Mouse (Mus musculus): ENCODE measurements around the gene Gnaq. TPM values are rescaled to one million over a fixed set of nuclear protein-coding genes. Genes with fewer than 3 reads are reported as not detected.
A peak's percentile ranks its signal among the peaks of the same experiment; 100 is the strongest.
"Not testable (repeated sequence)": the region's sequence is repeated elsewhere in the genome, so short reads cannot be mapped to it uniquely, and the experiment has no call there.

Gnaq gene
- total RNA-seq, 2 experiments from 2014 or later, result 165 to 178 TPM

GRCm38 (mm10) chr19:16140710-16141109 lies 8.1 kb downstream of the Gnaq start:
- intact Hi-C loops (cut with DNase I), result no loop called here
- no peak for DNase-seq (ENCODE audit: low spot score in 2 of 2)

- DNase-seq (ENCODE audit: low spot score in 2 of 2), result no peak
- intact Hi-C loops (cut with DNase I), result no loop called here
These were observed 9.2 kb downstream of the Gnaq start for GRCm38 (mm10) chr19:16141857-16142256.

- intact Hi-C loops (cut with DNase I), result no loop called here
- DNase-seq (ENCODE audit: low spot score in 2 of 2), result no peak
These were observed 10.4 kb downstream of the Gnaq start for GRCm38 (mm10) chr19:16142990-16143389.

GRCm38 (mm10) chr19:16147446-16147845 lies 14.8 kb downstream of the Gnaq start:
- intact Hi-C loops (cut with DNase I), result no loop called here
- DNase-seq (ENCODE audit: low spot score in 2 of 2), result no peak

GRCm38 (mm10) chr19:16149094-16149493 lies 16.5 kb downstream of the Gnaq start:
- intact Hi-C loops (cut with DNase I), result no loop called here

GRCm38 (mm10) chr19:16150328-16150727 lies 17.7 kb downstream of the Gnaq start:
- no peak for DNase-seq (ENCODE audit: low spot score in 2 of 2)
- intact Hi-C loops (cut with DNase I), result no loop called here

More at GRCm38 (mm10) chr19:16149094-16149493, 16.5 kb downstream of the Gnaq start:
- no peak for DNase-seq (ENCODE audit: low spot score in 2 of 2)

- intact Hi-C loops (cut with DNase I), result no loop called here
These were observed 21.2 kb downstream of the Gnaq start for GRCm38 (mm10) chr19:16153851-16154250.

GRCm38 (mm10) chr19:16154480-16154879 lies 21.8 kb downstream of the Gnaq start:
- intact Hi-C loops (cut with DNase I), result no loop called here
- no peak for DNase-seq (ENCODE audit: low spot score in 2 of 2)

More at GRCm38 (mm10) chr19:16153851-16154250, 21.2 kb downstream of the Gnaq start:
- DNase-seq (ENCODE audit: low spot score in 2 of 2), result no peak

- DNase-seq (ENCODE audit: low spot score in 2 of 2), result no peak
- intact Hi-C loops (cut with DNase I), result no loop called here
These were observed 24.5 kb downstream of the Gnaq start for GRCm38 (mm10) chr19:16157120-16157519.

GRCm38 (mm10) chr19:16160759-16161158 lies 28.1 kb downstream of the Gnaq start:
- no peak for DNase-seq (ENCODE audit: low spot score in 2 of 2)
- intact Hi-C loops (cut with DNase I), result no loop called here

GRCm38 (mm10) chr19:16161222-16161621 lies 28.6 kb downstream of the Gnaq start:
- DNase-seq (ENCODE audit: low spot score in 2 of 2), result no peak
- intact Hi-C loops (cut with DNase I), result no loop called here

GRCm38 (mm10) chr19:16164396-16164795 lies 31.8 kb downstream of the Gnaq start:
- DNase-seq (ENCODE audit: low spot score in 2 of 2); intact Hi-C loops (cut with DNase I): not testable (repeated sequence)

- intact Hi-C loops (cut with DNase I), result no loop called here
- DNase-seq (ENCODE audit: low spot score in 2 of 2), result peak; percentile 46 to 82
These were observed 34.6 kb downstream of the Gnaq start for GRCm38 (mm10) chr19:16167185-16167584.

GRCm38 (mm10) chr19:16168192-16168591 lies 35.6 kb downstream of the Gnaq start:
- no peak for DNase-seq (ENCODE audit: low spot score in 2 of 2)
- intact Hi-C loops (cut with DNase I), result no loop called here

GRCm38 (mm10) chr19:16168653-16169198 lies 36.1 kb downstream of the Gnaq start:
- intact Hi-C loops (cut with DNase I), result no loop called here
- DNase-seq (ENCODE audit: low spot score in 2 of 2), result no peak

GRCm38 (mm10) chr19:16170724-16171123 lies 38.1 kb downstream of the Gnaq start:
- intact Hi-C loops (cut with DNase I), result no loop called here
- no peak for DNase-seq (ENCODE audit: low spot score in 2 of 2)

- no peak for DNase-seq (ENCODE audit: low spot score in 2 of 2)
- intact Hi-C loops (cut with DNase I), result no loop called here
These were observed 41.1 kb downstream of the Gnaq start for GRCm38 (mm10) chr19:16173721-16174120.

- intact Hi-C loops (cut with DNase I), result no loop called here
- DNase-seq (ENCODE audit: low spot score in 2 of 2), result no peak
These were observed 43.8 kb downstream of the Gnaq start for GRCm38 (mm10) chr19:16176426-16176825.

GRCm38 (mm10) chr19:16177139-16177727 lies 44.6 kb downstream of the Gnaq start:
- no peak for DNase-seq (ENCODE audit: low spot score in 2 of 2)
- intact Hi-C loops (cut with DNase I), result no loop called here

- no peak for DNase-seq (ENCODE audit: low spot score in 2 of 2)
- intact Hi-C loops (cut with DNase I), result no loop called here
These were observed 48.6 kb downstream of the Gnaq start for GRCm38 (mm10) chr19:16181258-16181657.

- DNase-seq (ENCODE audit: low spot score in 2 of 2), result no peak
- intact Hi-C loops (cut with DNase I), result no loop called here
These were observed 49.3 kb downstream of the Gnaq start for GRCm38 (mm10) chr19:16181852-16182475.

Data from left cerebral cortex, postnatal 25 days (tissue).